Mouse (Mus musculus) hindbrain, embryonic 11.5 days (tissue): Measurements from ENCODE around the gene Fhad1. TPM values are rescaled to one million over a fixed set of nuclear protein-coding genes. Genes with fewer than 3 reads are reported as not detected.

Experiments used
- ATAC-seq: fragments of 200-750 bp; cut with Nextera tagmentation; 2 replicates; pipeline ENCODE4 v1.8.0; 2017; ENCODE audit warnings: mild to moderate bottlenecking, moderate TSS enrichment, moderate library complexity; ENCODE audit not compliant: low FRiP score
- DNase-seq: peaks from one replicate; pipeline ENCODE4 v3.0.0-alpha.2; 2015; ENCODE audit warnings: low spot score
- H3K27ac ChIP-seq: fragments of 300-500 bp; sonication (generic); 2 replicates; pipeline ENCODE4 v1.5.1; 2014; ENCODE audit warnings: mild to moderate bottlenecking, low read depth, low read length
- H3K27me3 ChIP-seq: fragments of 300-500 bp; sonication (generic); 2 replicates; pipeline ENCODE4 v1.6.1; 2014; ENCODE audit warnings: mild to moderate bottlenecking, low read length, moderate library complexity, mixed read lengths; ENCODE audit not compliant: control insufficient read depth, insufficient read depth
- H3K36me3 ChIP-seq: fragments of 300-500 bp; sonication (generic); 2 replicates; pipeline ENCODE4 v1.6.1; 2014; ENCODE audit warnings: mild to moderate bottlenecking, low read length, moderate library complexity, mixed read lengths; ENCODE audit not compliant: control insufficient read depth, insufficient read depth
- H3K4me1 ChIP-seq: fragments of 300-500 bp; sonication (generic); replicated peaks from 2 replicates; pipeline ENCODE4 v1.6.1; 2014; ENCODE audit warnings: low read length, mixed read lengths; ENCODE audit not compliant: control insufficient read depth, insufficient read depth
- H3K4me2 ChIP-seq: fragments of 300-500 bp; sonication (generic); replicated peaks from 2 replicates; pipeline ENCODE4 v1.6.1; 2014; ENCODE audit warnings: mild to moderate bottlenecking, low read depth, low read length
- H3K4me3 ChIP-seq: fragments of 300-500 bp; sonication (generic); 2 replicates; pipeline ENCODE4 v1.5.1; 2014; ENCODE audit warnings: low read depth, low read length
- H3K9ac ChIP-seq: fragments of 300-500 bp; sonication (generic); 2 replicates; pipeline ENCODE4 v1.6.1; 2014; ENCODE audit warnings: low read depth, low read length
- H3K9me3 ChIP-seq: fragments of 300-500 bp; sonication (generic); 2 replicates; pipeline ENCODE4 v1.6.1; 2016; ENCODE audit warnings: low read length; ENCODE audit not compliant: control insufficient read depth
- WGBS: fragments of 180-500 bp; shearing (Covaris S2); extraction: QIAGEN DNeasy Blood & Tissue Kit; methylation state at CpG from one replicate; pipeline ENCODE4 v1.1.7; 2014; 5-methylcytosine and 5-hydroxymethylcytosine counted together
- polyA plus RNA-seq: library from polyadenylated mRNA; unstranded; fragments of >200 nt; fragmentation: Nextera tagmentation; extraction: Ambion mirVana; gene quantifications from 2 replicates; pipeline ENCODE4 v1.2.1, GENCODE M21; 2014

Fhad1 gene
- polyA plus RNA-seq, 1 experiment from 2014 or later, result 3.5 TPM

DNA sequence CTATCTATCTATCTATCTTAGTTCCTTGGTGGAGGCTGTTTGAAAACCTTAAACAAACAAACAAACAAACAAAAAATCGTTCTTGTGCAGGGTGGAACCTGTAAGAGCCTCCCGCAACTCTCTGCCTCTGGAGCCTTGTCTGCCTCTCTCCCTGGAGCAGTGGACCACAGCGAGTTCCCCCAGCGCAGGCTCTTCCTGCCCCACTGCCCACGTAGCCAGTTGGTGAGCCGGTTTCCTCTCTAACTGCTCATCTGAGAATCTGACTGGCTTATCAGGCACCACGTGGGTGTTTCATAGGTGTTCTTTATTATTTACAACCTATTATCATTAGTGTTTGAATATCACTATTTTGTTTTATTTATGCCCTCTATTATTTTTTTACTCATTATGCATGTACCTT, 31.6 kb upstream of the Fhad1 start:
- Histone ChIP-seq H3K4me1 (no peaks in the 10 kb centered on the region; the same call in 1 of the 2 replicates), H3K27ac (no peak overlapping the region), H3K36me3 (no peaks in the 10 kb centered on the region), H3K4me3 (no peak overlapping the region), H3K9me3 (no peaks in the 10 kb centered on the region), H3K4me2 (no peak overlapping the region), H3K9ac (no peak overlapping the region), H3K27me3 (no peaks in the 10 kb centered on the region)
- ATAC-seq (no peak), DNase-seq (no peak)
- WGBS, result 79% methylated on average over 7 of the region's 7 CpGs

GRCm38 (mm10) chr4:142045595-142046163, 30.8 kb upstream of the Fhad1 start:
- no peak overlapping the region for H3K4me3 ChIP-seq

DNA sequence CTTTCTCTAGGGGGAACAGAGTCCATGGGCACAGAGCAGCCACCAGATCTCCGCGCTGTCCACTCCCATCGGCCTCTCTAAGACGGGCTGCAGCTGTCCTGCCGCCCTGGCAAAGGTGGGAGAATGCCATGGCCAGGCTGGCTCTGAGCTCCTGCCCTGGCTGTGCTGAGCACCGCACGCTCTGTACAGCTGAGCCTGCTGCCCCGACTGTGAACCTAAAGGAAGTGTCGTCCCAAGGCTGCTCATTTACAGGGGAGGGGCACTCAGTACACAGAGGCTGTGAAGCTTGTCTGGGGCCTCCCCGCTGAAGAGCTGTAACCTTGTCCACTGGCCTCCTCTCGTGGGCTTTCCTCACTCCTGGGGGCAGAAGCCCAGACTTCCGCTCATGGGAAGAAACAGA, 29.6 kb upstream of the Fhad1 start:
- 69% methylated on average over 12 of the region's 12 CpGs for WGBS
- H3K27ac ChIP-seq, result no peak overlapping the region
- H3K27me3 ChIP-seq, result no peaks in the 10 kb centered on the region
- no peak overlapping the region for H3K4me2 ChIP-seq
- no peak overlapping the region for H3K4me3 ChIP-seq
- no peak overlapping the region for H3K9ac ChIP-seq
- ATAC-seq (no peak), DNase-seq (no peak)
- no peaks in the 10 kb centered on the region; the same call in 1 of the 2 replicates for H3K4me1 ChIP-seq
- no peaks in the 10 kb centered on the region for H3K36me3 ChIP-seq
- H3K9me3 ChIP-seq, result no peaks in the 10 kb centered on the region

More at GRCm38 (mm10) chr4:142045595-142046163, 30.8 kb upstream of the Fhad1 start:
- no peaks in the 10 kb centered on the region for H3K9me3 ChIP-seq
- no peak overlapping the region for H3K9ac ChIP-seq
- ATAC-seq (no peak), DNase-seq (no peak)
- no peaks in the 10 kb centered on the region for H3K36me3 ChIP-seq
- no peak overlapping the region for H3K4me2 ChIP-seq
- no peak overlapping the region for H3K27ac ChIP-seq
- WGBS, result 83% methylated on average over 14 of the region's 14 CpGs
- no peaks in the 10 kb centered on the region for H3K27me3 ChIP-seq
- H3K4me1 ChIP-seq, result no peaks in the 10 kb centered on the region; the same call in 1 of the 2 replicates

- H3K27me3 ChIP-seq, result no peaks in the 10 kb centered on the region
- no peaks in the 10 kb centered on the region for H3K36me3 ChIP-seq
- H3K4me1 ChIP-seq, result no peaks in the 10 kb centered on the region; the same call in 1 of the 2 replicates
- H3K9ac ChIP-seq, result no peak overlapping the region
- H3K4me2 ChIP-seq, result no peak overlapping the region
- ATAC-seq (no peak), DNase-seq (no peak)
- H3K27ac ChIP-seq, result no peak overlapping the region
- no peak overlapping the region for H3K4me3 ChIP-seq
- no peaks in the 10 kb centered on the region for H3K9me3 ChIP-seq
- 91% methylated on average over 9 of the region's 9 CpGs for WGBS
Measured at GRCm38 (mm10) chr4:142039662-142040353, 24.9 kb upstream of the Fhad1 start.

DNA sequence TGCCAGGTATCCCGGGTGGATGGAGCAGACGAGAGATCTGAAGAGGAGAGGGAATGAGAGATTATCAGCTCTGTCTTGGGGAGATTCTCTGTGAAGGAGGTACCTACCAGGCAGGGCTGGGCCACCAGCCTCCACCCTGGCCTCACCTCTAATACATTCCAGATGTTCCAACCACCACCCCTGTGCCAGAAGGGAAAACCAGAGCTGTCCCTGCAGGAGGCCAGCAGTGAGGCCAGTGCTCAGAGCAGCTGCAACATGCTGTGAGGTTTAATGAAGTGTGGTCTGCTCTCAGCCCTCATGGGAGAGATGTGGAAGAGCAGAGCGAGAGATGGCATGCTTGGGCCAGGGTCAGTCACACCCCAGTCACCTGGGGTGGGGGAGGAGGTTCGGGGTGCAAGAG, 23.0 kb upstream of the Fhad1 start:
- WGBS, result 60% methylated on average over 4 of the region's 4 CpGs
- no peak overlapping the region for H3K4me3 ChIP-seq
- no peaks in the 10 kb centered on the region for H3K27me3 ChIP-seq
- DNase-seq (no peak), ATAC-seq (no peak)
- H3K36me3 ChIP-seq, result no peaks in the 10 kb centered on the region
- H3K4me2 ChIP-seq, result no peak overlapping the region
- H3K9ac ChIP-seq, result no peak overlapping the region
- H3K27ac ChIP-seq, result no peak overlapping the region
- no peaks in the 10 kb centered on the region for H3K9me3 ChIP-seq
- H3K4me1 ChIP-seq, result no peaks in the 10 kb centered on the region; the same call in 1 of the 2 replicates

- Histone ChIP-seq H3K4me3 (no peak overlapping the region), H3K4me1 (no peaks in the 10 kb centered on the region), H3K9ac (no peak overlapping the region), H3K9me3 (no peaks in the 10 kb centered on the region), H3K27ac (no peak overlapping the region), H3K4me2 (no peak overlapping the region), H3K27me3 (no peaks in the 10 kb centered on the region), H3K36me3 (no peaks in the 10 kb centered on the region)
- WGBS, result 91% methylated on average over 13 of the region's 13 CpGs
- ATAC-seq, result no peak
- no peak for DNase-seq
Measured at GRCm38 (mm10) chr4:142028533-142028932, 13.7 kb upstream of the Fhad1 start.

DNA sequence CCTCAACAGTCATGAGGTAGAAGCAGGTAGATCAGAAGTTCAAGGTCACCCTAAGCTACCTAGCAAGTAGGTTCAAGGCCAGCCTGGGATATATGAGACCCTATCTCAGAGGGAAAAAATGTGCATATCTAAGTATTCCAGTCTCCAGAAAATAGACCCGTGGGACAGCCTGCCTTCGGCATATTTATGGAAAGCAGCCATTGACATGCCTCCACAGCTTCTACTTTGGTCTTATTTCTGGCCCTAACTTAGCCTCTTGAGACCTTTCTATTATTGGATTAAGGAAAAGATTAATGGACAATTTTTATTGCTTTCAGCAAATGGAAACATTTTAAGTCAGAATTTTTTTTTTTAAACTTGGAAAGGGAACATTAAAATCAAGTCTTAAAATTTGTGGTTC, 12.1 kb upstream of the Fhad1 start:
- WGBS, result 85% methylated on average over 2 of the region's 2 CpGs
- ATAC-seq, result no peak
- H3K4me2 ChIP-seq, result no peak overlapping the region
- no peak overlapping the region for H3K9ac ChIP-seq
- H3K36me3 ChIP-seq, result no peaks in the 10 kb centered on the region
- H3K9me3 ChIP-seq, result no peaks in the 10 kb centered on the region
- no peak overlapping the region for H3K27ac ChIP-seq
- DNase-seq, result no peak
- no peak overlapping the region for H3K4me3 ChIP-seq
- H3K4me1 ChIP-seq, result no peaks in the 10 kb centered on the region
- no peaks in the 10 kb centered on the region for H3K27me3 ChIP-seq

- no peak for DNase-seq
- 85% methylated on average over 2 of the region's 2 CpGs for WGBS
Measured at GRCm38 (mm10) chr4:142024536-142024935, 9.7 kb upstream of the Fhad1 start.

DNA sequence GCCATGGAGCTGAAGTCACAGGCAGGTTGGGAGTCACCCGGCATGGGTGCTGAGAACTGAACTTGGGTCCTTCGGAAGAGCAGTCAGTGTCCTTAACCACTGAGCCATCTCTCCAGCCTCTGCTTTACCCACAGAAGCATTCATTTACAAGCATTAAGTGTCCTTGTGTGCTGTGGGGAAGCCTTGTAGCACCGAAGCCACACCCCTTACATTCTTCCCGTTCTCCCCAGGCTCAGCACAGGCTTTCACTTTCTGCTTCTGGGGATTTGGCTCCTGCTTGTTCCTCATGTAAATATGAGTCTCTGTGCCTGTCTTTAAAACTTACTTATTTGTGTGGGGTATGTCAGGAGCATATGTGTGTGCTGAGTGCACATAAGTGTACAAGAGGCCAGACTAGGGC, 8.3 kb upstream of the Fhad1 start:
- Histone ChIP-seq H3K4me1 (no peaks in the 10 kb centered on the region), H3K9ac (no peak overlapping the region), H3K27ac (no peak overlapping the region), H3K36me3 (no peaks in the 10 kb centered on the region), H3K4me2 (no peak overlapping the region), H3K9me3 (no peaks in the 10 kb centered on the region), H3K4me3 (no peak overlapping the region), H3K27me3 (no peaks in the 10 kb centered on the region)
- DNase-seq (no peak), ATAC-seq (no peak)
- 86% methylated on average over 4 of the region's 4 CpGs for WGBS

More at GRCm38 (mm10) chr4:142024536-142024935, 9.7 kb upstream of the Fhad1 start:
- Histone ChIP-seq H3K4me2 (no peak overlapping the region), H3K36me3 (no peaks in the 10 kb centered on the region), H3K9ac (no peak overlapping the region), H3K4me3 (no peak overlapping the region), H3K9me3 (no peaks in the 10 kb centered on the region), H3K27ac (no peak overlapping the region), H3K27me3 (no peaks in the 10 kb centered on the region), H3K4me1 (no peaks in the 10 kb centered on the region)
- ATAC-seq, result no peak
